Mouse (Mus musculus): ENCODE results near the gene Gnat3.

DNA sequence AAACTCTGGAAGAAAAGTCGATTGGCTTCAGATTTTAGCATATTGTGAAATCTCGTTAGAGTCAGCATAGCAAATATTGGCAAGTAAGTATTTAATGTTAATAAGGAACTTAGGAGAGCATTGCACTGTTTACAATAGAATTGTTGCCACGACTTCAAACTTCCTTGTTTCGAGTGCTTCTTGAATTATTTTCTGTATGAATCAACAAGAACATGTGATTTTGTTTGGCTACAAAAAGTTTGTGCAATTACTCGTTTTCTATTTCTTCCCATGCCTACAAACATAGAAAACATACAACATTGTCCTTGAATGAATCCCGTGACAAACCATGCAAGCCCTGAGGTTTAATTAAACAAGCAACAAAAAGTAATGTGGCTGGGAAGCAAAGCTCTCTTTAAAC lies 37.8 kb downstream of the Gnat3 start:
- TF ChIP-seq CTCF (IDR thresholded peaks at IDR 0.05; ENCODE audit: low read depth, low read length) (no peak), POLR2A (IDR thresholded peaks at IDR 0.05; ENCODE audit: insufficient read depth, low read length) (no peak), EP300 (IDR thresholded peaks at IDR 0.05; ENCODE audit: insufficient read depth, low read depth, low read length) (no peak)

Data from ES-Bruce4 (cell line).